Mouse (Mus musculus) adrenal gland, postnatal 4 days (tissue): ENCODE results near the gene Ferd3l. TPM values are rescaled to one million over a fixed set of nuclear protein-coding genes. Genes with fewer than 3 reads are reported as not detected.

Experiments
- DNase-seq, 2 experiments: peaks; one replicate each; pipeline ENCODE4 v3.0.0; 2021 to 2022; ENCODE audit warnings: low spot score in 2 of 2, mixed read lengths in 2 of 2
- total RNA-seq, 2 experiments: library from RNA; stranded (reverse); gene quantifications; 2 replicates each; pipeline ENCODE4 v1.2.3; 2021

Gene Ferd3l
- total RNA-seq, 2 experiments from 2014 or later = not detected

DNA sequence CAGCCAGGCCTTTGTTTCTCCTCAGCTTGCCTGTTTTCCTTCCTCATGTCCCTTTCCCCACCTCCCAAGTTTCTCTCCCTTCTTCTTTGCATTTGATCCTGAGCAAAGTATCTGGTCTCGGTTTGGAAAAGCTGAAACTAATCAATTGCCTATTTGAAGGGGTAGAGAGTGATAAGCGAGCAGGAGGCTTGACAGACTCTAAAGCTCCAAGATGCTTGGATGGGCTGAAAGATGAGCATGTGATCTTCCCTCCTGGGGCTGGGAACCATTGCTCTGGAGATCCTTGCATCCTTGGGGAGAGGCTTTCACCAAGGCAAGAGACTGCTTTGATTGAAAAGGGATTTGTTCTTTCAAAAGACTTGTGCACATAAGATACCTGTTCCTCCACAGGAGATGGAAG lies 36.2 kb downstream of the Ferd3l start:
- DNase-seq = no peak

GRCm38 (mm10) chr12:33965661-33966360 lies 37.6 kb downstream of the Ferd3l start:
- DNase-seq = no peak

- no peak for DNase-seq
Measured at GRCm38 (mm10) chr12:33966490-33967415, 38.5 kb downstream of the Ferd3l start.

- DNase-seq = no peak
Measured at GRCm38 (mm10) chr12:33967514-33967913, 39.3 kb downstream of the Ferd3l start.

GRCm38 (mm10) chr12:33968041-33968897 lies 40.0 kb downstream of the Ferd3l start:
- no peak for DNase-seq

- DNase-seq = no peak
Measured at GRCm38 (mm10) chr12:33968898-33969178, 40.6 kb downstream of the Ferd3l start.

Other genes starting within 250 kb of the Ferd3l start
- 10 to 100 TPM in 1 of 2 experiments, 1 to 10 TPM in 1; 9.1 to 10.0 TPM for gene Twist1, start 29.2 kb downstream of the Ferd3l start, total RNA-seq